Mouse (Mus musculus) heart, postnatal 36 days (tissue): ENCODE data around the gene Gm20388. TPM values are rescaled to one million over a fixed set of nuclear protein-coding genes. Genes with fewer than 3 reads are reported as not detected.

Source experiments
- DNase-seq, 2 experiments: peaks; one replicate each; pipeline ENCODE4 v3.0.0; 2021 to 2022
- intact Hi-C: fragments of 180-260 bp; cut with DNase I; formaldehyde crosslinking; loops from one replicate; pipeline ENCODE4 v1.15.1; 2025
- total RNA-seq, 2 experiments: library from RNA; stranded (reverse); gene quantifications; 2 replicates each; pipeline ENCODE4 v1.2.3; 2021

Gm20388 gene
- total RNA-seq, 2 experiments from 2014 or later, result 3.5 to 4.9 TPM

- DNase-seq, result peak in 1 of 2 experiments; percentile 31
- intact Hi-C loops, result loop anchor here (5.0 kb wide), 1 partner anchor 58 kb away; the partner anchor contains the start of gene Acsf3
Measured at GRCm38 (mm10) chr8:122719500-122720065, 2808.9 kb downstream of the Gm20388 start.

- DNase-seq, result peak; percentile 37 to 51
- intact Hi-C loops, result loop anchor here (5.0 kb wide), 1 partner anchor 57 kb away; the partner anchor contains the start of gene Acsf3
Measured at GRCm38 (mm10) chr8:122720070-122720729, 2809.6 kb downstream of the Gm20388 start.

GRCm38 (mm10) chr8:122720811-122721640, 2810.4 kb downstream of the Gm20388 start:
- intact Hi-C loops, result loop anchor here (5.0 kb wide), 1 partner anchor 56 kb away; the partner anchor contains the start of gene Acsf3
- peak in 1 of 2 experiments; percentile 14 for DNase-seq

- intact Hi-C loops, result no loop called here
- no peak for DNase-seq
Measured at GRCm38 (mm10) chr8:122725187-122725586, 2814.5 kb downstream of the Gm20388 start.

GRCm38 (mm10) chr8:122726789-122727188, 2816.1 kb downstream of the Gm20388 start:
- intact Hi-C loops, result no loop called here
- DNase-seq, result no peak

GRCm38 (mm10) chr8:122727412-122727811, 2816.8 kb downstream of the Gm20388 start:
- intact Hi-C loops, result no loop called here
- DNase-seq, result no peak

GRCm38 (mm10) chr8:122728630-122729029, 2818.0 kb downstream of the Gm20388 start:
- intact Hi-C loops, result no loop called here
- DNase-seq, result no peak

GRCm38 (mm10) chr8:122735110-122735509, 2824.5 kb downstream of the Gm20388 start:
- intact Hi-C loops, result no loop called here
- DNase-seq, result no peak

- intact Hi-C loops, result no loop called here
- DNase-seq, result no peak
Measured at GRCm38 (mm10) chr8:122735542-122736473, 2825.2 kb downstream of the Gm20388 start.

- DNase-seq, result no peak
- intact Hi-C loops, result no loop called here
Measured at GRCm38 (mm10) chr8:122736623-122737022, 2826.0 kb downstream of the Gm20388 start.

- intact Hi-C loops, result no loop called here
- no peak for DNase-seq
Measured at GRCm38 (mm10) chr8:122737071-122737470, 2826.4 kb downstream of the Gm20388 start.

GRCm38 (mm10) chr8:122737886-122738285, 2827.2 kb downstream of the Gm20388 start:
- intact Hi-C loops, result no loop called here

GRCm38 (mm10) chr8:122739102-122739725, 2828.6 kb downstream of the Gm20388 start:
- intact Hi-C loops, result no loop called here
- DNase-seq, result no peak

More at GRCm38 (mm10) chr8:122737886-122738285, 2827.2 kb downstream of the Gm20388 start:
- no peak for DNase-seq

GRCm38 (mm10) chr8:122742471-122742870, 2831.8 kb downstream of the Gm20388 start:
- no peak for DNase-seq
- intact Hi-C loops, result no loop called here

GRCm38 (mm10) chr8:122745022-122745749, 2834.5 kb downstream of the Gm20388 start:
- intact Hi-C loops, result no loop called here
- no peak for DNase-seq

- no peak for DNase-seq
- intact Hi-C loops, result no loop called here
Measured at GRCm38 (mm10) chr8:122745750-122746275, 2835.2 kb downstream of the Gm20388 start.

- intact Hi-C loops, result no loop called here
- no peak for DNase-seq
Measured at GRCm38 (mm10) chr8:122746439-122746838, 2835.8 kb downstream of the Gm20388 start.

GRCm38 (mm10) chr8:122747825-122748224, 2837.2 kb downstream of the Gm20388 start:
- intact Hi-C loops, result no loop called here

More at GRCm38 (mm10) chr8:122747825-122748224, 2837.2 kb downstream of the Gm20388 start:
- DNase-seq, result no peak
